Mouse (Mus musculus): ENCODE results near the gene Zfp553. TPM values are rescaled to one million over a fixed set of nuclear protein-coding genes. Genes with fewer than 3 reads are reported as not detected.

The Zfp553 gene
- polyA plus RNA-seq, 1 experiment = 11.4 TPM

GRCm38 (mm10) chr7:127262218-127262961, 29.5 kb downstream of the Zfp553 start:
- H3K4me2 ChIP-seq (ENCODE audit: low read depth) = no peak overlapping the region
- TF ChIP-seq MAX (IDR thresholded peaks at IDR 0.05; ENCODE audit: low read depth) = no peak
- no peak for TF ChIP-seq TCF3 (IDR thresholded peaks at IDR 0.05; ENCODE audit: insufficient read length, low read depth)
- TF ChIP-seq SRF (IDR thresholded peaks at IDR 0.05; ENCODE audit: control insufficient read depth, insufficient read length, low read depth) = no peak
- TF ChIP-seq POLR2A (IDR thresholded peaks at IDR 0.05; ENCODE audit: insufficient read length, low read depth) = no peak
- TF ChIP-seq MYOD1 (IDR thresholded peaks at IDR 0.05; ENCODE audit: control insufficient read depth in 1 of 3, insufficient read length in 2 of 3, low read depth in 2 of 3) = no peak
- TF ChIP-seq CEBPB (IDR thresholded peaks at IDR 0.05; ENCODE audit: insufficient read depth, poor library complexity, severe bottlenecking) = no peak
- TF ChIP-seq USF1 (IDR thresholded peaks at IDR 0.05; ENCODE audit: low read depth) = no peak
- no peak for TF ChIP-seq TCF12 (IDR thresholded peaks at IDR 0.05; ENCODE audit: insufficient read depth, poor library complexity, severe bottlenecking)
- no peak for TF ChIP-seq E2F4 (IDR thresholded peaks at IDR 0.05; ENCODE audit: insufficient read depth)
- TF ChIP-seq MYOG (IDR thresholded peaks at IDR 0.05; ENCODE audit: control insufficient read depth in 1 of 3, insufficient read depth in 1 of 3, insufficient read length in 2 of 3, low read depth in 2 of 3) = no peak
- TF ChIP-seq REST (IDR thresholded peaks at IDR 0.05; ENCODE audit: insufficient read depth, insufficient read length) = no peak
- no peak for TF ChIP-seq POLR2AphosphoS2 (IDR thresholded peaks at IDR 0.05; ENCODE audit: insufficient read length, low read depth)
- H3K79me2 ChIP-seq (ENCODE audit: control insufficient read depth, insufficient read depth) = no peaks in the 10 kb centered on the region
- no peak overlapping the region for H3K4me3 ChIP-seq
- H3K27me3 ChIP-seq (ENCODE audit: control insufficient read depth, insufficient read depth, insufficient read length) = no peaks in the 10 kb centered on the region
- no peak overlapping the region for H3ac ChIP-seq (ENCODE audit: control insufficient read depth, insufficient read length)
- H3K36me3 ChIP-seq (ENCODE audit: control insufficient read depth, insufficient read depth) = no peaks in the 10 kb centered on the region

DNA sequence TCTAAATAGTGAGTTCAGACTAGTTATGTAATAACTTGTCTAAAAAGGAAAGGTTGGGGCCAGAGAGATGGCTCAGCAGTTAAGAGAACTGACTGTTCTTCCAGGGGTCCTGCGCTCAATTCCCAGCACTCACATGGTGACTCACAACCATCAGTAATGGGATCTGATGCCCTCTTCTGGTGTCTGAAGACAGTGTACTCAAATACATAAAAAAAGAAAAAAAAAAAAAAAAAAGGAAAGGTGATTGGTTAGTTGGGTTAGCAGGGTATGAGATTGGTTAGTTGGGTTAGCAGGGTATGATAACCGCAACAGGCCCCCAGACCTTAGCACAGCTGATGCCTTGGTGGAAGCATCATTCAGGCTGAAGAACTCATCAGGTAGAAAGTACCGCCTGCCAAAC, 30.7 kb downstream of the Zfp553 start:
- Histone ChIP-seq H3K27me3 (ENCODE audit: control insufficient read depth, insufficient read depth, insufficient read length) (no peaks in the 10 kb centered on the region), H3K4me2 (ENCODE audit: low read depth) (no peak overlapping the region), H3K4me3 (no peak overlapping the region), H3K36me3 (ENCODE audit: control insufficient read depth, insufficient read depth) (no peaks in the 10 kb centered on the region), H3K79me2 (ENCODE audit: control insufficient read depth, insufficient read depth) (no peaks in the 10 kb centered on the region), H3ac (ENCODE audit: control insufficient read depth, insufficient read length) (no peak overlapping the region)
- TF ChIP-seq E2F4 (IDR thresholded peaks at IDR 0.05; ENCODE audit: insufficient read depth) = no peak

DNA sequence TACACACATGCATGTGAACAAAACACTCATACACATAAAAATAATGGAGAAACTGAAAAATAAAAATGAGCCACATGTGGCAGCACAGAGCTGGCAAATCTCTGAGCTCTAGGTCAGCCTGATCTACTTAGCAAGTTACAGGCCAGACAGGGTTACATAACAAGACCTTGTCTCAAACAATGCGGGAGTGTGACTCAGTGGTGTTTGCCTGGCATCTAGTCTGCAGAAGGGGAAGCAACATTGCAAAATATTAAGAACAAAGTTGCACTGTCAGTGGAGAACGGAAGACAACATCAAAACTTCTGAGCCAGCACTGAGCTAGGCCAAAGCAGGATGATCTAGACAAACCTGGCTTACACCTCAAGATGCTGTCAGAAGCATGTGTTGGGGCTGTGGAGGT, 37.4 kb downstream of the Zfp553 start:
- no peak overlapping the region for H3ac ChIP-seq (ENCODE audit: control insufficient read depth, insufficient read length)
- peaks cover 4% of the 10 kb centered on the region for H3K79me2 ChIP-seq (ENCODE audit: control insufficient read depth, insufficient read depth)
- TF ChIP-seq REST (IDR thresholded peaks at IDR 0.05; ENCODE audit: insufficient read depth, insufficient read length) = no peak
- no peak for TF ChIP-seq E2F4 (IDR thresholded peaks at IDR 0.05; ENCODE audit: insufficient read depth)
- TF ChIP-seq TCF3 (IDR thresholded peaks at IDR 0.05; ENCODE audit: insufficient read length, low read depth) = no peak
- TF ChIP-seq MYOD1 (IDR thresholded peaks at IDR 0.05; ENCODE audit: control insufficient read depth in 1 of 3, insufficient read length in 2 of 3, low read depth in 2 of 3) = no peak
- no peak for TF ChIP-seq USF1 (IDR thresholded peaks at IDR 0.05; ENCODE audit: low read depth)
- TF ChIP-seq POLR2A (IDR thresholded peaks at IDR 0.05; ENCODE audit: insufficient read length, low read depth) = no peak
- TF ChIP-seq MYOG (IDR thresholded peaks at IDR 0.05; ENCODE audit: control insufficient read depth in 1 of 3, insufficient read depth in 1 of 3, insufficient read length in 2 of 3, low read depth in 2 of 3) = no peak
- no peak for TF ChIP-seq SRF (IDR thresholded peaks at IDR 0.05; ENCODE audit: control insufficient read depth, insufficient read length, low read depth)
- TF ChIP-seq TCF12 (IDR thresholded peaks at IDR 0.05; ENCODE audit: insufficient read depth, poor library complexity, severe bottlenecking) = no peak
- no peak for TF ChIP-seq MAX (IDR thresholded peaks at IDR 0.05; ENCODE audit: low read depth)
- TF ChIP-seq CEBPB (IDR thresholded peaks at IDR 0.05; ENCODE audit: insufficient read depth, poor library complexity, severe bottlenecking) = no peak
- no peak for TF ChIP-seq POLR2AphosphoS2 (IDR thresholded peaks at IDR 0.05; ENCODE audit: insufficient read length, low read depth)
- no peak overlapping the region for H3K4me3 ChIP-seq
- H3K27me3 ChIP-seq (ENCODE audit: control insufficient read depth, insufficient read depth, insufficient read length) = no peaks in the 10 kb centered on the region
- H3K36me3 ChIP-seq (ENCODE audit: control insufficient read depth, insufficient read depth) = no peaks in the 10 kb centered on the region
- no peak overlapping the region for H3K4me2 ChIP-seq (ENCODE audit: low read depth)

DNA sequence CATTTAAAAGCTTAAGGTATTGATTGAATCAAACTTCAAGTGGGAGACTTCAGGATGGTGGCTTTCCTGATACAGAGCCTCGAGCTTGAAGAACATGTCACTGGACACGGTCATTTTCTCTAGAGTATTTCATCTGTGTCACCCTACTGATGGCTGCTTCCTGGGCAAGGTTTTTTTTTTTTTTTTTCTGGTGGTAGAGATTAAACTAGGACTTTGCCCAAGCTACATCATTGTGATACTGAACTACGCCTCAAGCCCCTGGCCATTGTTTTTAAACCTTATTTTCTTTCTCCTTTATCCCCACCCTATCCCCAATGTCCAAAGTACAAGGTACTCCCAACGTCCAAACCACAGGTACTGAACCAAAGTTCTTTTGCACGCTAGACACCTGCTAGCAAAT, 37.8 kb downstream of the Zfp553 start:
- H3ac ChIP-seq (ENCODE audit: control insufficient read depth, insufficient read length) = no peak overlapping the region
- no peak for TF ChIP-seq TCF3 (IDR thresholded peaks at IDR 0.05; ENCODE audit: insufficient read length, low read depth)
- no peak for TF ChIP-seq POLR2A (IDR thresholded peaks at IDR 0.05; ENCODE audit: insufficient read length, low read depth)
- no peak for TF ChIP-seq MAX (IDR thresholded peaks at IDR 0.05; ENCODE audit: low read depth)
- TF ChIP-seq TCF12 (IDR thresholded peaks at IDR 0.05; ENCODE audit: insufficient read depth, poor library complexity, severe bottlenecking) = no peak
- no peak for TF ChIP-seq CEBPB (IDR thresholded peaks at IDR 0.05; ENCODE audit: insufficient read depth, poor library complexity, severe bottlenecking)
- TF ChIP-seq MYOG (IDR thresholded peaks at IDR 0.05; ENCODE audit: control insufficient read depth in 1 of 3, insufficient read depth in 1 of 3, insufficient read length in 2 of 3, low read depth in 2 of 3) = no peak
- no peak for TF ChIP-seq REST (IDR thresholded peaks at IDR 0.05; ENCODE audit: insufficient read depth, insufficient read length)
- H3K4me3 ChIP-seq = no peak overlapping the region
- H3K79me2 ChIP-seq (ENCODE audit: control insufficient read depth, insufficient read depth) = peaks cover 4% of the 10 kb centered on the region
- H3K36me3 ChIP-seq (ENCODE audit: control insufficient read depth, insufficient read depth) = no peaks in the 10 kb centered on the region
- H3K4me2 ChIP-seq (ENCODE audit: low read depth) = no peak overlapping the region
- no peaks in the 10 kb centered on the region for H3K27me3 ChIP-seq (ENCODE audit: control insufficient read depth, insufficient read depth, insufficient read length)

- Histone ChIP-seq H3K36me3 (ENCODE audit: control insufficient read depth, insufficient read depth) (no peaks in the 10 kb centered on the region), H3K79me2 (ENCODE audit: control insufficient read depth, insufficient read depth) (peaks cover 4% of the 10 kb centered on the region), H3ac (ENCODE audit: control insufficient read depth, insufficient read length) (no peak overlapping the region), H3K4me2 (ENCODE audit: low read depth) (no peak overlapping the region), H3K4me3 (no peak overlapping the region), H3K27me3 (ENCODE audit: control insufficient read depth, insufficient read depth, insufficient read length) (no peaks in the 10 kb centered on the region)
- no peak for TF ChIP-seq MAX (IDR thresholded peaks at IDR 0.05; ENCODE audit: low read depth)
Measured at GRCm38 (mm10) chr7:127271093-127271492, 38.2 kb downstream of the Zfp553 start.

Measured in myocyte (in vitro differentiated cells).